Mouse (Mus musculus): ENCODE measurements around the gene G6pc3.

Gene G6pc3

GRCm38 (mm10) chr11:102241874-102242273 lies 52.5 kb downstream of the G6pc3 start:
- no peak for DNase-seq (ENCODE audit: extremely low read depth, low read depth)
